Mouse (Mus musculus) cerebellum, adult 9-10 months (tissue): ENCODE results near the gene Med12l.

ENCODE experiments used
- DNase-seq: peaks from one replicate; pipeline ENCODE4 v3.0.0; 2022

Med12l gene

GRCm38 (mm10) chr3:59005271-59005995 lies at the start of gene Med12l:
Med12l (plus strand) TSS chr3:59005825.
- DNase-seq: peak; percentile 84

DNA sequence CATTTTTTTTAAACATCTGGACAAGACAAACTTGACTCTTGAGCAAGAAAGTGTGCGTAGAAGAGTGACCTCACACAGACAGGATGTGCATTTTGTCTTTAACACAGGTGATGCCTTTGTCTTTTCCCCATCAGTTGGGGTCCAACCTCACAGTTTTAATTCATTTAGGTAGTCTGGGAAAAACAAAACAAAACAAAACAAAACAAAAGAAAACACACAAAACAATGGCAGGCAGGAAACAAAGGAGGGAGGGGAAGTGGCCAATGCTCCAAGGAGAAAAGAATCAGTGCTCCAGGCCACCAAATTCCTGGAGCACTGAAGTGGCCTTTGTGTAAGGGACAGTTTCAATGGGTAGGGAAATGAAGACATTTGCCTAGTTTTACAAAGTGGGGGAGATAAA lies 44.5 kb upstream of the Med12l start:
- DNase-seq: no peak

DNA sequence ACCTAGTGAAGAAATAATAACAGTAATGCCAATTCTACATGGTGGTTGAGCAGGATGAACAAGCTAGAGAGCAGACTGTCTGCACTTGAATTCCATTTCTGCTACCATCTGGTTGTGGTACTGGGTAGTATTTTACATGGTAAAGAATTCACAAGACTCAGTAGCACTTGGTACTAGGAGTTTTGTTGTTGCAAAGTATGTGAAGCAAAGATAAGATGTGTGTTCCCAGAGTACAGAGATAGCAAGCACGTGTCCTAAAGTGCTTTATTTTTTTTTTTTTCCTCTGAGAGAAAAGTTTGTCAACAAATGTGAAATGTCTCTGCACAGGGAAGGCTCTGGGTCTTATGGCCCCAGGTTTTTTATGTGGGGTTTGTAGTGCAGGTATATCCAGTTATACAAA lies 28.2 kb upstream of the Med12l start:
- DNase-seq: no peak

- no peak for DNase-seq
These were observed 27.6 kb upstream of the Med12l start for GRCm38 (mm10) chr3:58977906-58978622.

GRCm38 (mm10) chr3:58980579-58980978 lies 25.0 kb upstream of the Med12l start:
- no peak for DNase-seq

DNA sequence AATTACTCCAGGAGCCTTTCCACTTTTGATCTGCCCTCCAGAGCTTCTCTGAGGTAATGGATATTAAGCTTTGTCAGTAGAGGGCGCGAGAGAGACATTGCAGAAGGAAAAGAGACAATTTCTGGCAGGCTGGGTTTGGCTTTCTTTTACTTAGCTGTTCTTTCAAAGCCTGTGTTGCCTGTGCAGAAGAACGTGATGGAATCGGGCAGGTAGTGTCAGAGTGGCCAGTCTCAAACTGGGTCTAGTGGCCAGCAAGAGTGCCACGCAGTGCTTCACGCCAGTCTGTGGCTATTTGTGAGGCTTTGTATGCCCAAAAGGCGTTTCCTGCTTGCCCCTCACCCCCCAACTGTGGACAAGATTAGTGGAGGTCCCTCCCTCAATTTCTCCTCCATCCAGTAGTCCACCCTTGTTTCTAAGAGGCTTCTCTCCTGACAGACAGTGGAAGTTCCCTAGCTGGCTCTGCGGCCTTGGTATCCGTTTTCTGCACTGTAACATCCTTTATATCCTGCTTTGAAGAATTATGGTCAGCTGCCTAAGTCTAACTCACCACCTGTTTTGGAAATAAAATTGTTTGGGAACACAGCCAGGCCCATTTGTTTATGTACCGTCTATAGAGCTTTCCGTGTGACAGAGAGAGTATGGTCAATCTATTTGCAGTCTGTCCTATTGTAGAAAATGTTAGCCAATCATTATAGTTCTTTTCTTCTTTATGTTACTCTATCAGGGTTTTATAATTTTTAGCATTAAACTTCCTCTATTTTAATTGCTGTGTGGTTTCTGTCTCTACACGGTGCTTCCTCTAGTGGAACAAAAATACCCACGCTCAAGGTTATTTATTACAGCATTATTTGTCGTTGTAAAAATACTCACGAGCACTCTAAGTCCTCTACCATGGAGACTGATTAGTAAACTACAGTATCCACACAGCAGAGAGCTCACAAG lies 22.5 kb upstream of the Med12l start:
- DNase-seq: peak; percentile 92

DNA sequence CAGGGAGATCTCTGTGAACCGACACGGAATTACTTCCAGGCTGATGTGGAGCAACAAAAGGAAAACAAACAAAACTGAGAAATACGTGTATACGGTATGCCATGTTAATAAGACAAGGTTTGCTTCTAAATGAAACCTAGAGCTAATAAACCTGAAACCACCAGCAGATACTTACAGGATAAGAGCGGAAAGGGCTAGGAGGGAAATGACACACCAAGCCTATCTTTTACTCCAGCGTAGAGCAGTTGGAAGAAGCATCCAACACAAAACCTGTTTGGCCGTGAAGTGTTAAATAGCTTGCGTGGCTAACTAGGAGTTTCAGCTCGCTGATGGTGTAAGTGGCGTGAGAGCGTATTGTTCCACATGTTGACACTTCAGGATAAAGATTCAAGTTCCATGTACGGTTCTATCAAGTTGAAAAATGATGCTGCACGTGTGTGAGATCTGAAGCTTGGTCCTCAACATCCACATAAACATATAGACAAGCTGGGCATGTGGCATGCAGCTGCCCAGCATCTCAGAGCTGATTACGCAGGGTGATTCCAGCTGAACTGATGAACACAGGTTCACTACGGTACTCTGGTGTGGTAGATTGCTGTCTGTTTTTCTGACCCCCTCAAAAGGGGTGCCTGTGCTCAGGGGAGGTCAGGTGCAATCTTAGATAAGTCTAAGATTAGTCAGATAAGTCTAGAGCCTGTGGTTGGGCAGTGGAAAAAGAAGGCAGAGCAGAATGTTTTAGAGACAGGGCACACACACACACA lies 21.6 kb upstream of the Med12l start:
- no peak for DNase-seq

DNA sequence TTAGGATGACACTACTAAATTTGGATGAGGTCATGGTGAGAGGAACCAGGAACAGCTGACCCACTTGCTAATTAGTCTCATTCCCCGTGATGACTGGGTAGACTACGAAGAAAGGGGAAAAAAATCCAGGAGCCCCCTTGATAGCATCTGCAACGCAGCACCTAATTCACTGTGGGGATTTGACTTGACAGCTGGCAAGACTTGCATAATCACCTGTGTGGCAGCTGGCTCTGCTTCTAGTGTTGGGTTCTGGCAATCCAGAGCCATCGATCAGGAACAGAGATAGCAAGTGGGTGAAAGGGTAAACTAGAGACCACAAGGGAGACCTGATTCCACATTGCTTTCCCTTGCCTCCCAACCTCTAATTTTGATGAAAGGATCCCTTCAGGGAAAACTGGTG lies 19.8 kb upstream of the Med12l start:
- DNase-seq: no peak

GRCm38 (mm10) chr3:58989374-58989773 lies 16.3 kb upstream of the Med12l start:
- DNase-seq: no peak

DNA sequence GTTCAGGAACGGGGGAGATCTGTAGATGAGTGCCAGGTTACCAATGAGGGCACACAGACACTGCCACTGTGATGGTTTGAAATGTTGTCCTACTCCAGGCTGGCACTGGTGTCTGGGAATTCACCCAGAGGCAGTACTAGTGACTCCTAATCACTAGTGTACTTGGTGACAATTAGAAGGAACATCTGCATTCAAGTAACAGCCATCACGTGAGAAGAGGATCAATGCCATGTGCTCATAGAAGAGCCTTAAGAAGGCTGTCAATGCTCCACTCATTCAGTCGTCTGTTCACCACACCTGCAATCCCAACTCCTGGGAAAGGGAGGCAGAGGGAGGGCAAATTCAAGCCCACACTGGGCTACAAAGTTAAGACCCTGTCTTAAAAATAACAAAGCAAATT lies 15.1 kb upstream of the Med12l start:
- no peak for DNase-seq

DNA sequence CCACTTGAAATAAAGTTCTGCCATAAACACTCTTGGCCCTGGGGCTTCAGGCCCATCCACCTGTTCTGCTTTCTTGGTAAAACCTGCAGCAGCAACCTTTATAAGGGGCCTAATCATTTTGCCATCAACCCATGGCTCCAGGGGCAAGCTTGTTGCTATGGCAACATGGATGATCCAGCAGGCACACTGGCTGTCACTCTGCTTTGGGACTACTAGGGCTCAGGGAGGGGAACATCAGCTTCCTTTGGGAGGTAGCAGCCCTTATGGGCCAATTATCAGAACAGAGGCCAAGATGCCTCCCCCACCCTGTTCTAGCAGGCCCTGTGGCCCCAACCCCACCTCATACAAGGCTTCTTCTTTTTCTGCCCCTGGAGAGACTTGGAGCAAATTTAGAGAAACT lies 13.5 kb upstream of the Med12l start:
- DNase-seq: no peak

DNA sequence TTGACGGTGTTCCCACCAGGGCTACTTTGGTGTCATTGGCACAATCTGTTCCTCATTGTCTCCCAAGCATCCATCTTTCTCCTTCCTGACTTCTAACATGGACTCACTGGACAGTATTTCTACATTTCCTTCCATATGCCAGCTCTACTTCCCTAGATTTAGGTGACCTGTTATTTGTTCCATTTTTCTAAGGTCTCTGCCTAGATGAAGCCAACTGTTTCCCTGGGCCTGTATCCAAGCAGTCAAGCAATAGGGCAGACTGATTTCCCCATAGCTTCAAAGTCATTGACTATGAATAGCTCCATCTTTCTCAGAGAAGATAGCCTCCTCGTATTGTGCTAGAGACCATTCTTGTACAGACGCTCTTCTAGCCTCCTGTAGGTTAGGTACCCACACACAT lies 12.0 kb upstream of the Med12l start:
- DNase-seq: peak; percentile 69

GRCm38 (mm10) chr3:59003756-59004155 lies 1.9 kb upstream of the Med12l start:
- no peak for DNase-seq

GRCm38 (mm10) chr3:59005996-59006730 lies 538 bp downstream of the Med12l start:
- DNase-seq: peak; percentile 76

GRCm38 (mm10) chr3:59006731-59007441 lies 1.3 kb downstream of the Med12l start:
- DNase-seq: peak; percentile 76

DNA sequence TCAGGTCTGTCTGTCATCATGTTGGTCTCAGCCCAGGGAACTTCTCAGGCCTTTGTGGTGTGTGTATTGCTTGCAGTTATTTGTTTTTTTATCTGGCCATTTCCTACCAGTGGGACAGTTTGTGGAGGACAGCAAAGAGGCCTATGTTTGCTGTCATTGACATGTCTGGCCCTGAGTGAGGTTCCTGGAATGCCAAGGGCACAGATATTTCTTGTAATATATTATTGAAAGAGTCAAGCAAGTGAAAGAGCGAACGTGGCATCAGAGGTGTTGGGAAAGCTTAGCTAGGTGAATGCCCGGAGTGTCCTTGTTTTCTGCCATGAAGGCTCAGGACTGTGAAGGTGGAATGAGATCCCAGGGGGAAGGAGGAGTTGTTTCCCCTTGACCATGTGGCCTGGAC lies 4.7 kb downstream of the Med12l start:
- no peak for DNase-seq

DNA sequence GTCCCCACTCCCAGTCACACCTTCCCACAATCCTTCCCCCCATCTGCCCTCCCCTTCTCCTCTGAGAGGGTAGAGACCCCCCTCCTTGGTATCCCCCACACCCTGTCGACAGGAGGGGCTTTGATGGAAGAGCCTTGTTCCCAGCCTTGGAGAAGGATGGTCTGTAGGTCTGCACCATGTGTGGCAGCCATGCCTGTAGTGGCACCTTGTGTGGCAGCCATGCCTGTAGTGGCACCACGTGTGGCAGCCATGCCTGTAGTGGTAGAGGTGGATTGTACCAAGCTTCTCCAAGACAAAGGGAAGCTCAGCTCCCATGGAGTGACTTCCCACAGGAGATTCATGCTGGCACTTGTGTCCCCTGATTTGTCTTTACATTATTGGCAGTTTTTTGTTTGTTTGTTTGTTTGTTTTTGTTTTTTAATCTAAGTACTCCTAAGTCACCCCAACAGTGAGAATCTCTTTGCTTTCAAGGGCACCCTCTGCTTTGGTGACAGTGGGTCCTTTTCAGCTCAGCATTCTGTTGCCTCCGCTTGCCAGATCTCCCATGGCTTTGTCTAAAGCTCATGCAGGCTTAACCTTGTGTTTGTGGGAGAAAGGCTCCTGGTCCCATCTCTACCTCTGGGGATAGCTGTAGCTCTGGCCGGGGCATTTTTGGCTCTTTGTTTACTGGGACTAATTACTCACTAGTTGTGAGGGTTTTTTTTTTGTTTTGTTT lies 10.2 kb downstream of the Med12l start:
- peak; percentile 54 for DNase-seq

DNA sequence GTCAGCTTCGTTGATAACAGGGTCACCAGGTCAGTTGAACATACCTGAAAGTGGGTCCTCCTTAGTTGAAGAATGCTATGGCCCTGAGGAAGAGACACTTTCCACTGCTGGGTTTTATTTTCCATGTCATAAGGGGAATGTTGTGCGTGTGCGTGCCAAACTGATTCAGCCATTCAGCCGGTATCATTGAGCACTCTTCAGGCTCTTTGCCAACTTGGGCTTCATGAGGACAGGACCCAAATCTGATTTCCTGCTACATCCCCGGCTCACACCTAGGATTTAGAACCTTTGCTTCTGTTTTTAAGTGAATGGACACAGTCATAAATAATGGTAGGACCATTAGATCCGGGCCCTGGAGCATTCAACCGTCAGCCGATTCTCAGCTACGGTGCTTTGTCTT lies 10.9 kb downstream of the Med12l start:
- peak; percentile 52 for DNase-seq

GRCm38 (mm10) chr3:59021236-59021635 lies 15.6 kb downstream of the Med12l start:
- peak; percentile 71 for DNase-seq

GRCm38 (mm10) chr3:59022251-59022650 lies 16.6 kb downstream of the Med12l start:
- no peak for DNase-seq

- DNase-seq: no peak
These were observed 17.3 kb downstream of the Med12l start for GRCm38 (mm10) chr3:59022971-59023370.
